Mouse (Mus musculus) bone marrow, adult 2 months (tissue): ENCODE data around the gene Emx2.

Source experiments
- CTCF ChIP-seq: fragments of 200-500 bp; IDR thresholded peaks from 2 replicates; pipeline ENCODE4 v1.5.1; 2011; ENCODE audit warnings: low read length, control low read depth; ENCODE audit not compliant: control insufficient read depth, insufficient read depth
- POLR2A ChIP-seq: fragments of 200-500 bp; IDR thresholded peaks from 2 replicates; pipeline ENCODE4 v1.6.1; 2011; ENCODE audit warnings: low read depth, mild to moderate bottlenecking, control low read depth, low read length, borderline replicate concordance; ENCODE audit not compliant: control insufficient read depth

GRCm38 (mm10) chr19:59423685-59424084 lies 34.5 kb upstream of the Emx2 start:
- TF ChIP-seq POLR2A (no peak), CTCF (no peak)
